Mouse (Mus musculus): ENCODE measurements around the gene Zfp467. TPM values are rescaled to one million over a fixed set of nuclear protein-coding genes. Genes with fewer than 3 reads are reported as not detected.

The Zfp467 gene
- total and polyA plus RNA-seq, 3 experiments, result 1.4 to 5.9 (median 2.1) TPM

GRCm38 (mm10) chr6:48489741-48490140, 44.1 kb upstream of the Zfp467 start:
- H3K27me3 ChIP-seq (replicated peaks), result peaks cover 64% of the 10 kb centered on the region
- dilution Hi-C loops (cut with MboI; ENCODE audit: extremely low pct_ligation_motif_present, extremely low pct_unique_long_range_greater_than_20kb, low sequenced_read_pairs), result no loop called here
- no peaks in the 10 kb centered on the region for H3K9me3 ChIP-seq (replicated peaks; ENCODE audit: low read length)
- H3K27ac ChIP-seq (ENCODE audit: insufficient read depth, low read depth), result no peak overlapping the region
- no peak overlapping the region for H3K4me3 ChIP-seq (replicated peaks in 1 of 3; ENCODE audit: low read depth in 2 of 3, low read length in 2 of 3, poor library complexity in 1 of 3)
- no peaks in the 10 kb centered on the region for H3K36me3 ChIP-seq (replicated peaks in 1 of 2; ENCODE audit: control insufficient read depth in 1 of 2, insufficient read depth in 1 of 2, low read length in 1 of 2)
- H3K9ac ChIP-seq (ENCODE audit: insufficient read depth, low read depth), result no peak overlapping the region
- TF ChIP-seq E2F4 (IDR thresholded peaks at IDR 0.05; ENCODE audit: insufficient replicate concordance, low read depth, low read length), result no peak
- TF ChIP-seq RAD21 (IDR thresholded peaks at IDR 0.05; ENCODE audit: low read depth, low read length), result no peak
- TF ChIP-seq MYC (IDR thresholded peaks at IDR 0.05; ENCODE audit: low read depth, low read length), result no peak
- no peak for TF ChIP-seq EP300 (IDR thresholded peaks at IDR 0.05; ENCODE audit: low read length)
- TF ChIP-seq MAX (IDR thresholded peaks at IDR 0.05; ENCODE audit: low read length), result no peak
- no peak for TF ChIP-seq ZC3H11A (IDR thresholded peaks at IDR 0.05; ENCODE audit: low read depth, low read length)
- peaks cover 4 to 8% of the 10 kb centered on the region in 2 experiments; a peak in 3 of 4 replicates for H3K4me1 ChIP-seq (ENCODE audit: control insufficient read depth in 1 of 2, insufficient read depth in 2 of 2)
- DNase-seq (ENCODE audit: extremely low read depth), result no peak
- H3K79me2 ChIP-seq (replicated peaks; ENCODE audit: control insufficient read depth, extremely low read depth, insufficient read depth, poor library complexity, severe bottlenecking), result no peaks in the 10 kb centered on the region
- H3K4me2 ChIP-seq (ENCODE audit: insufficient read depth, low read depth, poor library complexity, severe bottlenecking), result no peak overlapping the region
- in situ Hi-C loops (cut with MboI; ENCODE audit: low pct_ligation_motif_present, low pct_unique_long_range_greater_than_20kb, low sequenced_read_pairs), result no loop called here

GRCm38 (mm10) chr6:48487747-48488725, 42.4 kb upstream of the Zfp467 start:
- dilution Hi-C loops (cut with MboI; ENCODE audit: extremely low pct_ligation_motif_present, extremely low pct_unique_long_range_greater_than_20kb, low sequenced_read_pairs), result no loop called here
- H3K4me3 ChIP-seq (replicated peaks in 1 of 3; ENCODE audit: low read depth in 2 of 3, low read length in 2 of 3, poor library complexity in 1 of 3), result no peak overlapping the region

More at GRCm38 (mm10) chr6:48487747-48488725, 42.4 kb upstream of the Zfp467 start:
- Histone ChIP-seq H3K4me1 (ENCODE audit: control insufficient read depth in 1 of 2, insufficient read depth in 2 of 2) (peaks cover 4 to 8% of the 10 kb centered on the region in 2 experiments; a peak in 3 of 4 replicates), H3K9ac (ENCODE audit: insufficient read depth, low read depth) (no peak overlapping the region), H3K27ac (ENCODE audit: insufficient read depth, low read depth) (no peak overlapping the region), H3K27me3 (replicated peaks) (peaks cover 65% of the 10 kb centered on the region), H3K9me3 (replicated peaks; ENCODE audit: low read length) (no peaks in the 10 kb centered on the region), H3K79me2 (replicated peaks; ENCODE audit: control insufficient read depth, extremely low read depth, insufficient read depth, poor library complexity, severe bottlenecking) (no peaks in the 10 kb centered on the region), H3K36me3 (replicated peaks in 1 of 2; ENCODE audit: control insufficient read depth in 1 of 2, insufficient read depth in 1 of 2, low read length in 1 of 2) (no peaks in the 10 kb centered on the region), H3K4me2 (ENCODE audit: insufficient read depth, low read depth, poor library complexity, severe bottlenecking) (no peak overlapping the region)
- TF ChIP-seq JUN (IDR thresholded peaks at IDR 0.05; ENCODE audit: insufficient read depth, low read depth, low read length), result no peak
- no peak for TF ChIP-seq SMC3 (IDR thresholded peaks at IDR 0.05; ENCODE audit: low read depth, low read length)
- no peak for TF ChIP-seq POLR2A (IDR thresholded peaks at IDR 0.05; ENCODE audit: low read depth, low read length)
- no peak for TF ChIP-seq SIN3A (IDR thresholded peaks at IDR 0.05; ENCODE audit: low read length)
- no peak for TF ChIP-seq NRF1 (IDR thresholded peaks at IDR 0.05; ENCODE audit: low read depth, low read length)
- no peak for TF ChIP-seq ZNF384 (IDR thresholded peaks at IDR 0.05; ENCODE audit: low read depth, low read length)
- TF ChIP-seq KAT2A (IDR thresholded peaks at IDR 0.05; ENCODE audit: insufficient replicate concordance, low read length), result no peak
- TF ChIP-seq ZKSCAN1 (IDR thresholded peaks at IDR 0.05; ENCODE audit: borderline replicate concordance, low read depth, low read length), result no peak
- no peak for TF ChIP-seq HCFC1 (IDR thresholded peaks at IDR 0.05; ENCODE audit: low read depth, low read length)
- no peak for TF ChIP-seq E2F4 (IDR thresholded peaks at IDR 0.05; ENCODE audit: insufficient replicate concordance, low read depth, low read length)
- TF ChIP-seq MXI1 (IDR thresholded peaks at IDR 0.05; ENCODE audit: low read depth, low read length), result no peak
- TF ChIP-seq GABPA (IDR thresholded peaks at IDR 0.05; ENCODE audit: insufficient replicate concordance, low read depth, low read length), result no peak
- no peak for TF ChIP-seq ETS1 (conservative IDR thresholded peaks at IDR 0.05; ENCODE audit: low read depth, low read length)
- TF ChIP-seq CHD1 (IDR thresholded peaks at IDR 0.05; ENCODE audit: low read depth, low read length), result no peak
- no peak for TF ChIP-seq RAD21 (IDR thresholded peaks at IDR 0.05; ENCODE audit: low read depth, low read length)
- in situ Hi-C loops (cut with MboI; ENCODE audit: low pct_ligation_motif_present, low pct_unique_long_range_greater_than_20kb, low sequenced_read_pairs), result no loop called here
- DNase-seq (ENCODE audit: extremely low read depth), result no peak

Measured in CH12.LX (cell line).